Comparison of ENCODE assay signal across 28 mouse cellular contexts in the genomic region with DNA sequence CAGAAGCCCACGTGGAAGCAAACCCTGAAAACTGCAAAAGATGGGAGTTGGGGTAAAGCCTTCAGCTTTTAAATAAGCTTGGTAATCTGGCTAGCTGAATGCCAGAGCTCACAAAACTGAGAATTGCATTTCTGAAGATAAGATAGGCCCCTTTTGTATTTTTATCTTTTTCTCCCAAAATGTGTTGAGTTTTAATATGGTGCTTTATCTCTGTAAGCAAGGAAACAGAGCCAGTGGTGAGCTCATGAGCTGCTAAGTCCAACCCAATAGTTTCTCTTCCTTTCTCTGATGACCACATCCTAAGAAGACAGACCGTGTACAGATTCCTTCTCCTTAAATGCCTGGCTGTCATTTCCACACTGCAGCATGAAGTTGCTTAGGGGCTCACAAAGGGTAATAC.
DNase-seq lines count a peak whose midpoint lies in the region; ATAC-seq lines count a peak whose summit lies in the region.
"Had no signal": no experiment of that assay in that cellular context is flagged by ENCODE, and none has a peak within 500 bp of the region (broad histone marks: within the 10 kb centered on the region; RNA-seq: fewer than 3 reads in every experiment).

No protein-coding gene starts in this region.

- no peak overlapping the region for H3K9ac ChIP-seq in heart, embryonic 11.5 days (ENCODE audit: low read depth, low read length)
- H3K9ac ChIP-seq: forebrain, embryonic 13.5 days; limb, embryonic 15.5 days; liver, embryonic 13.5 days; midbrain, embryonic 12.5 days; neural tube, embryonic 13.5 days had no signal

- no peak overlapping the region for H3K4me3 ChIP-seq in heart, embryonic 11.5 days (ENCODE audit: low read depth, low read length)
- H3K4me3 ChIP-seq: forebrain, embryonic 13.5 days; limb, embryonic 10.5 days; limb, embryonic 15.5 days; liver, embryonic 13.5 days; midbrain, embryonic 12.5 days; neural tube, embryonic 13.5 days had no signal

- WGBS in heart, embryonic 11.5 days (ENCODE audit: insufficient replicate concordance): 46% methylated on average over 2 of the region's 2 CpGs

- ATAC-seq in heart, embryonic 11.5 days (replicated peaks; ENCODE audit: insufficient number of reproducible peaks, low FRiP score, low TSS enrichment): no peak
- peak; percentile 79 for ATAC-seq in megakaryocyte progenitor cell, adult 5-6 weeks (replicated peaks; ENCODE audit: poor library complexity)
- ATAC-seq: activated CD4-positive, CD25-positive, alpha-beta regulatory T cell, adult 4 months; CD4-positive, CD25-positive, alpha-beta regulatory T cell, adult 4 months; forebrain, embryonic 13.5 days; hindbrain, embryonic 16.5 days; lung, postnatal 0 days had no signal

- no peaks in the 10 kb centered on the region for H3K9me3 ChIP-seq in heart, embryonic 11.5 days (replicated peaks; ENCODE audit: control insufficient read depth, low read length)
- H3K9me3 ChIP-seq: forebrain, embryonic 13.5 days; limb, embryonic 10.5 days; limb, embryonic 15.5 days; liver, embryonic 13.5 days; midbrain, embryonic 12.5 days; neural tube, embryonic 13.5 days had no signal

- DNase-seq in heart, adult 18-20 months: peak; percentile 19 to 21
- peak; percentile 70 for DNase-seq in 416B (ENCODE audit: low read depth)
- DNase-seq in c-Kit-positive CD71-positive TER-119-negative erythroid progenitor cells, embryonic 14.5 days (ENCODE audit: low read depth): peak; percentile 4
- DNase-seq in layer of hippocampus, postnatal 25 days (ENCODE audit: extremely low spot score in 1 of 2, low spot score in 1 of 2): no peak
- DNase-seq in lung, postnatal 14 days: no peak
- DNase-seq: adrenal gland, adult 8-10 months; cerebellum, adult 8-10 months; cerebellum, postnatal 25 days; kidney, adult 8-10 months; kidney, postnatal 4 days; layer of hippocampus, postnatal 36 days; liver, embryonic 13.5 days; lung, adult 18-20 months; right cerebral cortex, postnatal 4 days; thymus, postnatal 4 days had no signal

- no peak overlapping the region for H3K4me2 ChIP-seq in heart, embryonic 11.5 days
- H3K4me2 ChIP-seq: forebrain, embryonic 13.5 days; limb, embryonic 15.5 days; liver, embryonic 13.5 days; midbrain, embryonic 12.5 days; neural tube, embryonic 13.5 days had no signal

- no peaks in the 10 kb centered on the region for H3K27me3 ChIP-seq in heart, embryonic 11.5 days (ENCODE audit: control insufficient read depth, insufficient read depth, low read length)
- H3K27me3 ChIP-seq: forebrain, embryonic 13.5 days; limb, embryonic 15.5 days; liver, embryonic 13.5 days; midbrain, embryonic 12.5 days; neural tube, embryonic 13.5 days had no signal

- H3K4me1 ChIP-seq in heart, embryonic 11.5 days (ENCODE audit: control insufficient read depth, insufficient read depth, low read length): peaks cover 11% of the 10 kb centered on the region
- H3K4me1 ChIP-seq: forebrain, embryonic 13.5 days; limb, embryonic 10.5 days; midbrain, embryonic 12.5 days had no signal

- H3K27ac ChIP-seq in heart, embryonic 11.5 days (ENCODE audit: low read depth, low read length): no peak overlapping the region
- H3K27ac ChIP-seq: forebrain, embryonic 13.5 days; kidney, postnatal 0 days; limb, embryonic 10.5 days; limb, embryonic 15.5 days; liver, embryonic 13.5 days; macrophage; midbrain, embryonic 12.5 days; neural tube, embryonic 13.5 days had no signal

- H3K36me3 ChIP-seq in heart, embryonic 11.5 days (ENCODE audit: control insufficient read depth, insufficient read depth, low read length): no peaks in the 10 kb centered on the region
- H3K36me3 ChIP-seq: liver, embryonic 13.5 days had no signal

Comparison
In these comparisons a context has a peak if more than half of its experiments do, and no peak if none do; other contexts are left out.
1. DNase-seq: peak in heart, adult 18-20 months (2 of 2), 416B (single experiment) and c-Kit-positive CD71-positive TER-119-negative erythroid progenitor cells, embryonic 14.5 days (single experiment); none in layer of hippocampus, postnatal 25 days (0 of 2) and lung, postnatal 14 days (single experiment).